Mouse (Mus musculus): ENCODE data around the gene Acot2. TPM values are rescaled to one million over a fixed set of nuclear protein-coding genes. Genes with fewer than 3 reads are reported as not detected.

Acot2 gene
- total and polyA plus RNA-seq, 3 experiments, result 9.8 to 13.0 TPM; not detected in 1

DNA sequence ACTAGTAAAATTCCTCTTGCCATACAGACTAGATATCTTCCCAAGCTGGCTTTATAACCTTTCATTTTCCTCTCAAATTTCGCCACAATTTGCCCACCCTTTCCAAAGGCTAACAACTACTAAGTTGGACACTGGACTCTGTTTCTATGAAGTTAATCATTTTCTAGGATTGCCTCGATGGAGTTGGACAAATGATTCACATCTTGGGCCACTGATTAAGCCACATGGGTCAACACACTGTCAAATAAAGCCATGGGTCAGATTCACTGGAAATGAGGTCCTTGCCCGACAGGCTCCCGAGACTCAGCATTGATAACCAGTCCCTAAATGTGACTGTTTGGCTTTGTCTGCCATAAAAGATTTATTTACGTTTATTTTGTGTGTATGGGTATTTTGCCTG lies 54.6 kb downstream of the Acot2 start (continued):
- no peak for TF ChIP-seq ETS1 (IDR thresholded peaks at IDR 0.05; ENCODE audit: low read depth, low read length)

Other genes starting within 250 kb of the Acot2 start
- gene Papln, start 224.2 kb upstream of the Acot2 start, total RNA-seq (2012; rRNA removed), result 0.04 and 0.07 TPM in 2 replicates
- under 1 TPM in 1 of 2 experiments, not detected in 1; 0.07 TPM for gene Papln, start 224.2 kb upstream of the Acot2 start, polyA plus RNA-seq (2012; ENCODE audit: insufficient read depth in 1 of 2, insufficient read length in 2 of 2, low read depth in 1 of 2, low replicate concordance in 2 of 2, missing spikeins in 1 of 2)
- 8.4 and 10.6 TPM in 2 replicates for gene Numb, start 65.9 kb upstream of the Acot2 start, total RNA-seq (2012; rRNA removed)
- gene Numb, start 65.9 kb upstream of the Acot2 start, polyA plus RNA-seq (2012; ENCODE audit: insufficient read depth in 1 of 2, insufficient read length in 2 of 2, low read depth in 1 of 2, low replicate concordance in 2 of 2, missing spikeins in 1 of 2), result 10 to 100 TPM in 1 of 2 experiments, not detected in 1; 14.6 TPM
- gene Riox1, start 37.3 kb upstream of the Acot2 start, total RNA-seq (2012; rRNA removed), result 43.4 and 46.6 TPM in 2 replicates
- 10 to 100 TPM in 1 of 2 experiments, not detected in 1; 47.1 TPM for gene Riox1, start 37.3 kb upstream of the Acot2 start, polyA plus RNA-seq (2012; ENCODE audit: insufficient read depth in 1 of 2, insufficient read length in 2 of 2, low read depth in 1 of 2, low replicate concordance in 2 of 2, missing spikeins in 1 of 2)
- not detected in 2 replicates for gene Heatr4, start 3.0 kb upstream of the Acot2 start, total RNA-seq (2012; rRNA removed)
- under 1 TPM in 1 of 2 experiments, not detected in 1; 0.03 TPM for gene Heatr4, start 3.0 kb upstream of the Acot2 start, polyA plus RNA-seq (2012; ENCODE audit: insufficient read depth in 1 of 2, insufficient read length in 2 of 2, low read depth in 1 of 2, low replicate concordance in 2 of 2, missing spikeins in 1 of 2)
- 1.5 and 1.9 TPM in 2 replicates for gene Acot1, start 21.6 kb downstream of the Acot2 start, total RNA-seq (2012; rRNA removed)
- gene Acot1, start 21.6 kb downstream of the Acot2 start, polyA plus RNA-seq (2012; ENCODE audit: insufficient read depth in 1 of 2, insufficient read length in 2 of 2, low read depth in 1 of 2, low replicate concordance in 2 of 2, missing spikeins in 1 of 2), result 10 to 100 TPM in 1 of 2 experiments, not detected in 1; 12.7 TPM
- gene Acot4, start 50.5 kb downstream of the Acot2 start, total RNA-seq (2012; rRNA removed), result 0.08 TPM in 1 of 2 replicates, not detected in the other
- gene Acot4, start 50.5 kb downstream of the Acot2 start, polyA plus RNA-seq (2012; ENCODE audit: insufficient read depth in 1 of 2, insufficient read length in 2 of 2, low read depth in 1 of 2, low replicate concordance in 2 of 2, missing spikeins in 1 of 2), result under 1 TPM in 1 of 2 experiments, not detected in 1; 0.08 TPM
- gene Gm49366, start 51.1 kb downstream of the Acot2 start, total RNA-seq (2012; rRNA removed), result not detected in 2 replicates
- gene Gm49366, start 51.1 kb downstream of the Acot2 start, polyA plus RNA-seq (2012; ENCODE audit: insufficient read depth in 1 of 2, insufficient read length in 2 of 2, low read depth in 1 of 2, low replicate concordance in 2 of 2, missing spikeins in 1 of 2), result not detected
- gene Acot3, start 64.3 kb downstream of the Acot2 start, total RNA-seq (2012; rRNA removed), result not detected in 2 replicates
- not detected for gene Acot3, start 64.3 kb downstream of the Acot2 start, polyA plus RNA-seq (2012; ENCODE audit: insufficient read depth in 1 of 2, insufficient read length in 2 of 2, low read depth in 1 of 2, low replicate concordance in 2 of 2, missing spikeins in 1 of 2)
- not detected in 2 replicates for gene Acot5, start 81.5 kb downstream of the Acot2 start, total RNA-seq (2012; rRNA removed)
- not detected for gene Acot5, start 81.5 kb downstream of the Acot2 start, polyA plus RNA-seq (2012; ENCODE audit: insufficient read depth in 1 of 2, insufficient read length in 2 of 2, low read depth in 1 of 2, low replicate concordance in 2 of 2, missing spikeins in 1 of 2)
- 2.7 and 3.2 TPM in 2 replicates for gene Acot6, start 112.8 kb downstream of the Acot2 start, total RNA-seq (2012; rRNA removed)
- gene Acot6, start 112.8 kb downstream of the Acot2 start, polyA plus RNA-seq (2012; ENCODE audit: insufficient read depth in 1 of 2, insufficient read length in 2 of 2, low read depth in 1 of 2, low replicate concordance in 2 of 2, missing spikeins in 1 of 2), result 1 to 10 TPM in 1 of 2 experiments, not detected in 1; 3.3 TPM
- gene Dnal1, start 126.5 kb downstream of the Acot2 start, total RNA-seq (2012; rRNA removed), result 0.98 and 1.3 TPM in 2 replicates
- gene Dnal1, start 126.5 kb downstream of the Acot2 start, polyA plus RNA-seq (2012; ENCODE audit: insufficient read depth in 1 of 2, insufficient read length in 2 of 2, low read depth in 1 of 2, low replicate concordance in 2 of 2, missing spikeins in 1 of 2), result 1 to 10 TPM in 1 of 2 experiments, not detected in 1; 1.7 TPM
- gene Pnma1, start 160.6 kb downstream of the Acot2 start, total RNA-seq (2012; rRNA removed), result 0.10 and 0.31 TPM in 2 replicates
- under 1 TPM in 1 of 2 experiments, not detected in 1; 0.46 TPM for gene Pnma1, start 160.6 kb downstream of the Acot2 start, polyA plus RNA-seq (2012; ENCODE audit: insufficient read depth in 1 of 2, insufficient read length in 2 of 2, low read depth in 1 of 2, low replicate concordance in 2 of 2, missing spikeins in 1 of 2)
- 7.7 TPM in 2 replicates for gene Elmsan1, start 231.0 kb downstream of the Acot2 start, total RNA-seq (2012; rRNA removed)
- 10 to 100 TPM in 1 of 2 experiments, not detected in 1; 25.3 TPM for gene Elmsan1, start 231.0 kb downstream of the Acot2 start, polyA plus RNA-seq (2012; ENCODE audit: insufficient read depth in 1 of 2, insufficient read length in 2 of 2, low read depth in 1 of 2, low replicate concordance in 2 of 2, missing spikeins in 1 of 2)